Mouse (Mus musculus) embryonic fibroblast, embryonic 13.5 days (primary cell): ENCODE data around the gene Capn2.

Experiments
- CTCF ChIP-seq: IDR thresholded peaks from 2 replicates; pipeline ENCODE4 v1.5.1; 2011; ENCODE audit warnings: mild to moderate bottlenecking, control low read depth, low read length, moderate library complexity, borderline replicate concordance; ENCODE audit not compliant: insufficient read depth
- POLR2A ChIP-seq: IDR thresholded peaks from 2 replicates; pipeline ENCODE4 v1.6.1; 2011; ENCODE audit warnings: low read depth, mild to moderate bottlenecking, control low read depth, low read length, moderate library complexity

GRCm38 (mm10) chr1:182499443-182500089 lies 17.8 kb downstream of the Capn2 start:
- TF ChIP-seq CTCF, result no peak
- no peak for TF ChIP-seq POLR2A
